8 mouse cellular contexts compared by ENCODE assay signal in genomic region chr4:103213859-103214497, GRCm38 (mm10). TPM values are rescaled to one million over a fixed set of nuclear protein-coding genes. Genes with fewer than 3 reads are reported as not detected.
DNase-seq lines count a peak whose midpoint lies in the region; ATAC-seq lines count a peak whose summit lies in the region.

No protein-coding gene starts in this region.

- H3K4me3 ChIP-seq in embryonic facial prominence, embryonic 12.5 days: peak overlapping the region; percentile 92

- peak; percentile 9 to 10 for DNase-seq in left cerebral cortex, postnatal 25 days (ENCODE audit: low spot score in 2 of 2)
- DNase-seq in left cerebral cortex, adult 9 months (ENCODE audit: low spot score in 2 of 2): no peak
- DNase-seq in MN1 (ENCODE audit: low spot score): peak; percentile 9
- DNase-seq in induced T-regulatory cell, adult 2 months (ENCODE audit: low read depth): peak; percentile 68
- peak; percentile 54 for DNase-seq in thymus, postnatal 4 days
- no peak for DNase-seq in right cerebral cortex, postnatal 36 days (ENCODE audit: low spot score in 2 of 2)

- H3K9ac ChIP-seq in embryonic facial prominence, embryonic 12.5 days: peak overlapping the region; percentile 96

- no peaks in the 10 kb centered on the region for H3K27me3 ChIP-seq in embryonic facial prominence, embryonic 12.5 days

- ATAC-seq in embryonic facial prominence, embryonic 12.5 days (ENCODE audit: insufficient number of reproducible peaks, insufficient read depth, low FRiP score, low TSS enrichment): no peak
- peak; percentile 22 for ATAC-seq in megakaryocyte-erythroid progenitor cell, adult 5-6 weeks (replicated peaks; ENCODE audit: low FRiP score, low TSS enrichment, poor library complexity, severe bottlenecking)

- peak overlapping the region; percentile 99 for H3K27ac ChIP-seq in embryonic facial prominence, embryonic 12.5 days

- peak overlapping the region; percentile 70 for H3K4me2 ChIP-seq in embryonic facial prominence, embryonic 12.5 days (replicated peaks)

- H3K9me3 ChIP-seq in embryonic facial prominence, embryonic 12.5 days: no peaks in the 10 kb centered on the region

- H3K4me1 ChIP-seq in embryonic facial prominence, embryonic 12.5 days: peaks cover 22% of the 10 kb centered on the region

- WGBS in embryonic facial prominence, embryonic 12.5 days: 2% methylated on average over 30 of the region's 30 CpGs

- 0 out of 2 replicates have a peak, but pooled peaks cover 12% of the 10 kb centered on the region for H3K36me3 ChIP-seq in embryonic facial prominence, embryonic 12.5 days

- intact Hi-C loops in left cerebral cortex, postnatal 25 days (cut with DNase I): loop anchor here (2.0 to 10.0 kb wide), 4 partner anchors 37 to 131 kb away; partner anchors contain the start of genes Mier1 and Wdr78

RNA-seq across cellular contexts. Expression of gene Slc35d1, which starts 1.0 kb away (rescaled TPM):
- total RNA-seq in left cerebral cortex, postnatal 25 days (2021): 10 to 100 TPM; 12.1 to 13.5 TPM
- polyA plus RNA-seq in embryonic facial prominence, embryonic 12.5 days (2016; fragmentation: Nextera tagmentation; extraction: Ambion mirVana): 13.5 and 14.9 TPM in 2 replicates
- total RNA-seq in megakaryocyte-erythroid progenitor cell, adult 5-6 weeks (2014; fragmentation: Nextera tagmentation): 18.5 and 21.5 TPM in 2 replicates
- 6.6 and 10.6 TPM in 2 replicates for total RNA-seq in megakaryocyte-erythroid progenitor cell, adult 5-6 weeks (2017)

Comparison
In these comparisons a context has a peak if more than half of its experiments do, and no peak if none do; other contexts are left out.
1. DNase-seq: peak in left cerebral cortex, postnatal 25 days (2 of 2), MN1 (single experiment), induced T-regulatory cell, adult 2 months (single experiment) and thymus, postnatal 4 days (single experiment); none in left cerebral cortex, adult 9 months (0 of 2) and right cerebral cortex, postnatal 36 days (0 of 2).